Mouse (Mus musculus) CD4-positive, CD25-positive, alpha-beta regulatory T cell, adult 4 months (primary cell): ENCODE results near the gene Tedc1. TPM values are rescaled to one million over a fixed set of nuclear protein-coding genes. Genes with fewer than 3 reads are reported as not detected.
"Not testable (repeated sequence)": the region's sequence is repeated elsewhere in the genome, so short reads cannot be mapped to it uniquely, and the experiment has no call there.

Experiments used
- ATAC-seq: one replicate; pipeline ENCODE4 v1.8.0; 2017
- polyA plus RNA-seq, 2 experiments: library from polyadenylated mRNA; unstranded; fragments of 100-300 nt; shearing (Covaris generic); gene quantifications; one replicate each; pipeline ENCODE4 v1.2.1; 2017

Tedc1 gene
- polyA plus RNA-seq, 2 experiments from 2014 or later, result 1.5 to 3.3 TPM

- no peak for ATAC-seq
These were observed 1.5 kb upstream of the Tedc1 start for GRCm38 (mm10) chr12:113154747-113155075.

- ATAC-seq, result peak; percentile 6
These were observed 997 bp upstream of the Tedc1 start for GRCm38 (mm10) chr12:113155076-113155771.

- no peak for ATAC-seq
These were observed 314 bp downstream of the Tedc1 start for GRCm38 (mm10) chr12:113156540-113156929.

- ATAC-seq, result no peak
These were observed 781 bp downstream of the Tedc1 start for GRCm38 (mm10) chr12:113157002-113157401.

GRCm38 (mm10) chr12:113157521-113157920 is 1.3 kb downstream of the Tedc1 start:
- no peak for ATAC-seq

GRCm38 (mm10) chr12:113157971-113158370 is 1.8 kb downstream of the Tedc1 start:
- no peak for ATAC-seq

- no peak for ATAC-seq
These were observed 7.4 kb downstream of the Tedc1 start for GRCm38 (mm10) chr12:113163561-113164006.

- peak; percentile 92 for ATAC-seq
These were observed 11.9 kb downstream of the Tedc1 start for GRCm38 (mm10) chr12:113168031-113168536.

- no peak for ATAC-seq
These were observed 20.9 kb downstream of the Tedc1 start for GRCm38 (mm10) chr12:113176960-113177725.

- ATAC-seq, result no peak
These were observed 24.8 kb downstream of the Tedc1 start for GRCm38 (mm10) chr12:113181020-113181419.

- ATAC-seq, result no peak
These were observed 28.7 kb downstream of the Tedc1 start for GRCm38 (mm10) chr12:113184945-113185344.

GRCm38 (mm10) chr12:113185442-113186291 is 29.4 kb downstream of the Tedc1 start, which contains the start of gene Tmem121:
Gene Tmem121, plus strand, starts transcription at chr12:113185930.
- ATAC-seq, result no peak

GRCm38 (mm10) chr12:113186326-113187010 is 30.2 kb downstream of the Tedc1 start:
- no peak for ATAC-seq

- ATAC-seq, result no peak
These were observed 30.8 kb downstream of the Tedc1 start for GRCm38 (mm10) chr12:113187011-113187375.

GRCm38 (mm10) chr12:113187584-113188295 is 31.5 kb downstream of the Tedc1 start:
- peak; percentile 88 for ATAC-seq

GRCm38 (mm10) chr12:113188349-113189055 is 32.3 kb downstream of the Tedc1 start:
- no peak for ATAC-seq

- ATAC-seq, result no peak
These were observed 37.2 kb downstream of the Tedc1 start for GRCm38 (mm10) chr12:113193423-113193822.

- not testable (repeated sequence) for ATAC-seq
These were observed 42.9 kb downstream of the Tedc1 start for GRCm38 (mm10) chr12:113199132-113199531.

GRCm38 (mm10) chr12:113201301-113201700 is 45.1 kb downstream of the Tedc1 start:
- no peak for ATAC-seq

- no peak for ATAC-seq
These were observed 45.8 kb downstream of the Tedc1 start for GRCm38 (mm10) chr12:113202008-113202407.

GRCm38 (mm10) chr12:113203522-113203921 is 47.3 kb downstream of the Tedc1 start:
- ATAC-seq, result no peak
